ENCODE assay signal across 19 mouse cellular contexts in genomic region chr13:20828728-20829127, GRCm38 (mm10). TPM values are rescaled to one million over a fixed set of nuclear protein-coding genes. Genes with fewer than 3 reads are reported as not detected.
DNase-seq lines count a peak whose midpoint lies in the region; ATAC-seq lines count a peak whose summit lies in the region.
"Had no signal": no experiment of that assay in that cellular context is flagged by ENCODE, and none has a peak within 500 bp of the region (broad histone marks: within the 10 kb centered on the region; RNA-seq: fewer than 3 reads in every experiment).

No protein-coding gene starts in this region.

- no peak for DNase-seq in heart, adult 8-10 months (ENCODE audit: low spot score)
- DNase-seq in kidney, adult 8-10 months = peak; percentile 55 to 58
- no peak for DNase-seq in kidney, postnatal 10 days
- peak; percentile 3 to 33 for DNase-seq in layer of hippocampus, adult 18-20 months (ENCODE audit: low spot score in 2 of 2)
- DNase-seq in layer of hippocampus, adult 9-10 months (ENCODE audit: low spot score) = no peak
- DNase-seq: adrenal gland, postnatal 14 days; cerebellum, adult 11-12 months; cerebellum, adult 9-10 months; gastrocnemius, postnatal 36 days; heart, adult 11 months had no signal

- H3K27me3 ChIP-seq in heart, embryonic 15.5 days = no peaks in the 10 kb centered on the region
- H3K27me3 ChIP-seq: CH12.LX; embryonic facial prominence, embryonic 12.5 days; forebrain, embryonic 12.5 days; hindbrain, embryonic 13.5 days; Patski had no signal

- WGBS in heart, embryonic 15.5 days = 71% methylated on average over 2 of the region's 2 CpGs

- H3K4me2 ChIP-seq in heart, embryonic 15.5 days = no peak overlapping the region
- H3K4me2 ChIP-seq: embryonic facial prominence, embryonic 12.5 days; forebrain, embryonic 12.5 days; hindbrain, embryonic 13.5 days had no signal

- ATAC-seq in heart, embryonic 15.5 days (replicated peaks; ENCODE audit: insufficient number of reproducible peaks, insufficient read depth, low FRiP score, low read depth) = no peak
- ATAC-seq: activated CD4-positive, CD25-positive, alpha-beta regulatory T cell, adult 4 months; forebrain, embryonic 16.5 days; Patski had no signal

- H3K9me3 ChIP-seq in heart, embryonic 15.5 days (replicated peaks) = no peaks in the 10 kb centered on the region
- H3K9me3 ChIP-seq: embryonic facial prominence, embryonic 12.5 days; forebrain, embryonic 12.5 days; heart, embryonic 10.5 days; hindbrain, embryonic 13.5 days had no signal

- 0 out of 2 replicates have a peak overlapping the region, but pooled peaks have one; percentile 0 for H3K27ac ChIP-seq in heart, embryonic 15.5 days
- H3K27ac ChIP-seq: embryonic facial prominence, embryonic 12.5 days; forebrain, embryonic 12.5 days; heart, embryonic 10.5 days; hindbrain, embryonic 13.5 days had no signal

- H3K9ac ChIP-seq in heart, embryonic 15.5 days = no peak overlapping the region
- H3K9ac ChIP-seq: embryonic facial prominence, embryonic 12.5 days; forebrain, embryonic 12.5 days; hindbrain, embryonic 13.5 days had no signal

- H3K4me3 ChIP-seq in heart, embryonic 15.5 days = no peak overlapping the region
- H3K4me3 ChIP-seq: embryonic facial prominence, embryonic 12.5 days; forebrain, embryonic 12.5 days; heart, embryonic 10.5 days; hindbrain, embryonic 13.5 days had no signal

- H3K4me1 ChIP-seq in heart, embryonic 15.5 days (replicated peaks) = no peaks in the 10 kb centered on the region
- H3K4me1 ChIP-seq: embryonic facial prominence, embryonic 12.5 days; forebrain, embryonic 12.5 days; heart, embryonic 10.5 days; hindbrain, embryonic 13.5 days had no signal

- no peaks in the 10 kb centered on the region for H3K36me3 ChIP-seq in heart, embryonic 15.5 days
- H3K36me3 ChIP-seq: embryonic facial prominence, embryonic 12.5 days; forebrain, embryonic 12.5 days; heart, embryonic 10.5 days; hindbrain, embryonic 13.5 days had no signal

RNA-seq across cellular contexts. Expression of gene Aoah, which starts 34.8 kb away (rescaled TPM):
- 0.72 and 0.77 TPM in 2 replicates for polyA plus RNA-seq in heart, embryonic 15.5 days (2015; fragmentation: Nextera tagmentation; extraction: Ambion mirVana)
- 1 to 10 TPM in 1 of 4 experiments, under 1 TPM in 3; 0.63 to 1.0 (median 0.83) TPM for total RNA-seq in heart, adult 8-10 months (2022)
- under 1 TPM; 0.15 to 0.30 TPM for total RNA-seq in layer of hippocampus, adult 18-20 months (2021)
- polyA plus RNA-seq: activated CD4-positive, CD25-positive, alpha-beta regulatory T cell, adult 4 months; Patski had no signal

Comparison
In these comparisons a context has a peak if more than half of its experiments do, and no peak if none do; other contexts are left out.
1. DNase-seq: peak in kidney, adult 8-10 months (2 of 2) and layer of hippocampus, adult 18-20 months (2 of 2); none in heart, adult 8-10 months (single experiment), kidney, postnatal 10 days (single experiment) and layer of hippocampus, adult 9-10 months (single experiment).